Mouse (Mus musculus) C2C12 (cell line): ENCODE results near the gene Stxbp5l. TPM values are rescaled to one million over a fixed set of nuclear protein-coding genes. Genes with fewer than 3 reads are reported as not detected.

ENCODE experiments used
- H3K27me3 ChIP-seq: one replicate; pipeline ENCODE4 v1.6.1; 2011; ENCODE audit not compliant: control insufficient read depth, insufficient read depth, insufficient read length
- H3K36me3 ChIP-seq: one replicate; pipeline ENCODE4 v1.6.1; 2011; ENCODE audit not compliant: control insufficient read depth, insufficient read depth
- H3K4me3 ChIP-seq: one replicate; pipeline ENCODE4 v1.5.1; 2011; ENCODE audit warnings: mild to moderate bottlenecking, control low read depth; ENCODE audit not compliant: poor library complexity, insufficient read depth, severe bottlenecking
- H3K79me2 ChIP-seq: one replicate; pipeline ENCODE4 v1.6.1; 2011; ENCODE audit not compliant: control insufficient read depth, insufficient read depth
- H3K79me3 ChIP-seq: one replicate; pipeline ENCODE4 v1.6.1; 2011; ENCODE audit warnings: low read depth, control low read depth
- H3ac ChIP-seq: one replicate; pipeline ENCODE3; 2011; ENCODE audit warnings: low read depth; ENCODE audit not compliant: control insufficient read depth, insufficient read length
- CEBPB ChIP-seq: IDR thresholded peaks from one replicate; pipeline ENCODE4 v1.6.1; 2011; ENCODE audit warnings: low read depth, mild to moderate bottlenecking, control low read depth, moderate library complexity
- CTCF ChIP-seq: IDR thresholded peaks from one replicate; pipeline ENCODE4 v1.5.1; 2011; ENCODE audit not compliant: control insufficient read depth, insufficient read depth, insufficient read length
- FOSL1 ChIP-seq: IDR thresholded peaks from one replicate; pipeline ENCODE4 v1.8.0; 2011; ENCODE audit warnings: mild to moderate bottlenecking, low read length; ENCODE audit not compliant: poor library complexity, insufficient read depth, severe bottlenecking
- MAX ChIP-seq: IDR thresholded peaks from one replicate; pipeline ENCODE4 v1.6.1; 2011; ENCODE audit warnings: mild to moderate bottlenecking, control low read depth
- MYOD1 ChIP-seq: IDR thresholded peaks from one replicate; pipeline ENCODE4 v1.6.1; 2011; ENCODE audit warnings: low read depth; ENCODE audit not compliant: control insufficient read depth, insufficient read length
- MYOG ChIP-seq: IDR thresholded peaks from one replicate; pipeline ENCODE4 v1.6.1; 2011; ENCODE audit not compliant: control insufficient read depth, insufficient read length; ENCODE audit errors: extremely low read depth
- USF1 ChIP-seq: IDR thresholded peaks from one replicate; pipeline ENCODE4 v1.6.1; 2011; ENCODE audit warnings: low read depth, mild to moderate bottlenecking, control low read depth, moderate library complexity
- polyA plus RNA-seq: library from polyadenylated mRNA; unstranded; fragments of >200 nt; fragmentation: generic; extraction: Trizol; gene quantifications from one replicate; pipeline ENCODE4 v1.2.1, GENCODE M21; 2012; ENCODE audit warnings: missing spikeins

The Stxbp5l gene
- polyA plus RNA-seq, 1 experiment = not detected

DNA sequence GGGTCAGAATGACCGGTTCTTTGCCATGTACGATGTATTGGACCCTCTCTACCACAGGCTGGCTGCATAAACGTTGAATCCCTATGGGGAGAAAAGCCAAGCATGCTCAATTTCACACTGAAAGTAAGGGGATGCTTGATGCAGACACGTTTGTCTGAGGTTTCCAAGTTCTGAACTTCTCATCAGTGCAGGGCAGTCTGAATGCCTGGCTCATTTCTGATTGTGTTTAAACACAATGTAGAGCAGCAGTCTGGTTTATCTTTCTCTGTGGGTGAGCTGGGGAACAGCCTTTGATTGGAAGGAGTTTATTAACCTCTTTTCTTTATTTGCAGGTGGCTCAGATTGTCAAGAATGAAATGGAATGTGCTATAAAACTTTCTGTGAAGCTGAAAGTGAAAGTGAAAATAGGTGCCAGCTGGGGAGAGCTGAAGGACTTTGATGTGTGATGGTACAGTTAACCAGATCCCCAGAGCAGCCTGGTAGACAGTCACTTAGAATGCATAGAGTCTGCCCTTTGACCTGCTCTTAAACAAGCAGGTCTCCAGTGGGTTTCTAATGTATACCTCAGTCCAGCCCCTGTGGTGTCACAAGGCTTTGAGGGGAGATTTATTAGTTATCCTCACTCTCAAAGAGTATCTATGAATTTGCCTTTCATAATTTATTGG, 290.5 kb downstream of the Stxbp5l start:
- peaks cover 42% of the 10 kb centered on the region for H3K36me3 ChIP-seq
- H3K27me3 ChIP-seq = no peaks in the 10 kb centered on the region
- no peak overlapping the region for H3ac ChIP-seq
- H3K79me3 ChIP-seq = no peaks in the 10 kb centered on the region
- TF ChIP-seq FOSL1 (no peak), CTCF (no peak), USF1 (no peak), MAX (no peak), CEBPB (no peak), MYOG (no peak), MYOD1 (no peak)
- H3K79me2 ChIP-seq = no peaks in the 10 kb centered on the region
- no peak overlapping the region for H3K4me3 ChIP-seq

DNA sequence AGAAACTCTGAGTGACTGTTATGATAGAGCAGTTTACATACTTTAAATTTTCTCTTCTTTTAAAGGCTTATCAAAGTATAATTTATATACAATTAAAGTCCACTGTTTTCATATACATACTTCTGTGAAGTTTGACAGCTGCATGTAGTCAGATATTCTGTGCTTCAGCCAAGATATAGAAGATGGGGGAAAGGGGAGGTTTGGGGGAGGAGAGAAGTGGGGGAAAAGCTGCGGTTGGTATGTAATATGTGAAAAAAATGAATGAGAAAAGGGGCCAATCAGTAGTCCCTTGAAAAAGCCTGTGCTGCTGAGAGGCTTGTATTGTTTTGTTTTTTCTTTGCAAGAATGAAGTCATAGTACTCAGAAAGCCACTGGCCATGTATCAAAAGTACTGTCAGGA, 295.1 kb downstream of the Stxbp5l start:
- TF ChIP-seq CTCF = no peak
- TF ChIP-seq USF1 = no peak
- TF ChIP-seq MYOD1 = no peak
- no peak for TF ChIP-seq FOSL1
- no peak for TF ChIP-seq CEBPB
- TF ChIP-seq MYOG = no peak
- TF ChIP-seq MAX = no peak
- Histone ChIP-seq H3ac (no peak overlapping the region), H3K27me3 (no peaks in the 10 kb centered on the region), H3K4me3 (no peak overlapping the region), H3K79me2 (no peaks in the 10 kb centered on the region), H3K79me3 (no peaks in the 10 kb centered on the region), H3K36me3 (peaks cover 48% of the 10 kb centered on the region)

DNA sequence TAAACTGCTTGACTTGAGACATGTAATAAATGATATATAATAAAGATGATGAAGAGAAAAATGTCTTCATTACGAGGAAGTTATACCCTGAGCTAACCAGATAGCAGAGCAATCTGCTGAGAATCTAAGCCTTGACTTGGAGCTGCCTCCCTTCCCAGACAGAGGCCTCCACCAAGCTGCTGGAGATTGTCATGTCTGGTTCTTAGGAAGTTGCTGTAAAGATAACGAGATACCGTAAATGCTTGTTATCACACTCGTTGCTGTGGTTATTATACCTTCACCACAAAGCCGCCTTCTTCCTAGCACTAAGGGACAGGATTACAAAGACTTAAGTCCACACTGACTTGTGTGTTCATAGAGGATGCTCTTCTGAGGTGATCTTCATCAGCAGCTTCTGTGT, 312.4 kb downstream of the Stxbp5l start:
- no peaks in the 10 kb centered on the region for H3K79me3 ChIP-seq
- H3ac ChIP-seq = no peak overlapping the region
- H3K36me3 ChIP-seq = peaks cover 35% of the 10 kb centered on the region
- no peaks in the 10 kb centered on the region for H3K27me3 ChIP-seq
- TF ChIP-seq MYOG = no peak
- no peak for TF ChIP-seq CTCF
- TF ChIP-seq FOSL1 = no peak
- TF ChIP-seq MAX = no peak
- TF ChIP-seq MYOD1 = no peak
- TF ChIP-seq CEBPB = no peak
- no peak for TF ChIP-seq USF1
- H3K4me3 ChIP-seq = no peak overlapping the region
- H3K79me2 ChIP-seq = no peaks in the 10 kb centered on the region

Other genes with a start within 250 kb of the Stxbp5l start
- 10.2 TPM for gene Gtf2e1, start 154.8 kb upstream of the Stxbp5l start, polyA plus RNA-seq
- gene Rabl3, start 154.9 kb upstream of the Stxbp5l start, polyA plus RNA-seq = 8.4 TPM
- 0.02 TPM for gene Hgd, start 195.2 kb upstream of the Stxbp5l start, polyA plus RNA-seq